Mouse (Mus musculus): ENCODE data around the gene Gria1. TPM values are rescaled to one million over a fixed set of nuclear protein-coding genes. Genes with fewer than 3 reads are reported as not detected.

The Gria1 gene
- polyA plus RNA-seq, 1 experiment from 2014 or later, result 1.2 TPM

DNA sequence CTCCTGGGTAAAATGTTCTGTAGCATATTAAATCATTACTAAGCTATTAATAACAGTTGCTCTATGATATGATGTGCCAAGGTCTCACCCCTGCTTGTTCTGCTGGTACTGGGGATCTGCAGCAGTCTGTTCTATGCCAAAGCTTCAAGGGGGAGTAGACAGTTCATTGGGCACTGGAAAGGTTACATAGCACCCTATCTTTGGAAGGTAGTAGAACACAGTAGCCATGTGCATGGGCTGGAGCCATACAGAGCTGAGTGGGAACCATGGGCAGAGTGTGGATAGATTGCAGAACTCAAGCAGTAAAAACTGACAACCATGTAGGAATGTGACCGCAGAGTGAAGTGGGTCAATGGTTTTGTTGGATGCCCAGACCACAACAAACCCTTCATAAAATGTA lies 295.7 kb downstream of the Gria1 start:
- no peak for ATAC-seq (replicated peaks; ENCODE audit: insufficient number of reproducible peaks, low FRiP score, low TSS enrichment, low read depth)
- WGBS, result 81% methylated on average over 1 of the region's 1 CpGs

GRCm38 (mm10) chr11:57317063-57317462 lies 305.9 kb downstream of the Gria1 start:
- Histone ChIP-seq H3K9me3 (replicated peaks; ENCODE audit: control insufficient read depth, low read length) (no peaks in the 10 kb centered on the region), H3K9ac (replicated peaks; ENCODE audit: low read length) (no peak overlapping the region), H3K4me2 (ENCODE audit: low read depth, low read length) (no peak overlapping the region), H3K27ac (replicated peaks; ENCODE audit: low read depth, low read length) (no peak overlapping the region), H3K36me3 (replicated peaks; ENCODE audit: control insufficient read depth, insufficient read depth, low read depth, low read length) (no peaks in the 10 kb centered on the region), H3K27me3 (ENCODE audit: control insufficient read depth, insufficient read depth, low read length) (no peaks in the 10 kb centered on the region), H3K4me1 (ENCODE audit: control insufficient read depth, insufficient read depth, low read length) (no peaks in the 10 kb centered on the region), H3K4me3 (ENCODE audit: low read depth, low read length) (no peak overlapping the region)
- DNase-seq (ENCODE audit: low spot score), result no peak
- WGBS, result 71% methylated on average over 3 of the region's 3 CpGs
- no peak for ATAC-seq (replicated peaks; ENCODE audit: insufficient number of reproducible peaks, low FRiP score, low TSS enrichment, low read depth)

More for the DNA sequence above, 295.7 kb downstream of the Gria1 start:
- DNase-seq (ENCODE audit: low spot score), result no peak
- Histone ChIP-seq H3K4me1 (ENCODE audit: control insufficient read depth, insufficient read depth, low read length) (no peaks in the 10 kb centered on the region), H3K27ac (replicated peaks; ENCODE audit: low read depth, low read length) (no peak overlapping the region), H3K4me3 (ENCODE audit: low read depth, low read length) (no peak overlapping the region), H3K9me3 (replicated peaks; ENCODE audit: control insufficient read depth, low read length) (no peaks in the 10 kb centered on the region), H3K9ac (replicated peaks; ENCODE audit: low read length) (no peak overlapping the region), H3K4me2 (ENCODE audit: low read depth, low read length) (no peak overlapping the region), H3K27me3 (ENCODE audit: control insufficient read depth, insufficient read depth, low read length) (no peaks in the 10 kb centered on the region), H3K36me3 (replicated peaks; ENCODE audit: control insufficient read depth, insufficient read depth, low read depth, low read length) (no peaks in the 10 kb centered on the region)

DNA sequence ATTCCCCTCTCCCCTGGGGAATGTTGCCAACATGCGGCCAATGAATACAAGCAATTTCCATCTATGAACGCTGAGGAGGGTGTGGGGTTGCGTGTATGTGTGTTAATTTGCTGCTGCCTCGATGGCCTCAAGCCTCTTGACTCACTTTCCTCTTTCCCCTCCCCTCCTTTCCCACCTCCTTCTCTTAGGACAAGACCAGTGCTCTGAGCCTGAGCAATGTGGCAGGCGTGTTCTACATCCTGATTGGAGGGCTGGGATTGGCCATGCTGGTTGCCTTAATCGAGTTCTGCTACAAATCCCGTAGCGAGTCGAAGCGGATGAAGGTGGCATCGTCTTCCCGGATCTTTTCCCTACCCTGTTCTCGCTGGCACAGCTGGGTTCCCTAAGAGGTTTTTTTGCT lies 306.3 kb downstream of the Gria1 start:
- DNase-seq (ENCODE audit: low spot score) (no peak), ATAC-seq (replicated peaks; ENCODE audit: insufficient number of reproducible peaks, low FRiP score, low TSS enrichment, low read depth) (no peak)
- no peak overlapping the region for H3K4me3 ChIP-seq (ENCODE audit: low read depth, low read length)
- H3K9me3 ChIP-seq (replicated peaks; ENCODE audit: control insufficient read depth, low read length), result no peaks in the 10 kb centered on the region
- no peak overlapping the region for H3K9ac ChIP-seq (replicated peaks; ENCODE audit: low read length)
- no peaks in the 10 kb centered on the region for H3K4me1 ChIP-seq (ENCODE audit: control insufficient read depth, insufficient read depth, low read length)
- 85% methylated on average over 13 of the region's 13 CpGs for whole genome bisulfite sequencing
- H3K27me3 ChIP-seq (ENCODE audit: control insufficient read depth, insufficient read depth, low read length), result no peaks in the 10 kb centered on the region
- H3K36me3 ChIP-seq (replicated peaks; ENCODE audit: control insufficient read depth, insufficient read depth, low read depth, low read length), result no peaks in the 10 kb centered on the region
- no peak overlapping the region for H3K27ac ChIP-seq (replicated peaks; ENCODE audit: low read depth, low read length)
- no peak overlapping the region for H3K4me2 ChIP-seq (ENCODE audit: low read depth, low read length)

DNA sequence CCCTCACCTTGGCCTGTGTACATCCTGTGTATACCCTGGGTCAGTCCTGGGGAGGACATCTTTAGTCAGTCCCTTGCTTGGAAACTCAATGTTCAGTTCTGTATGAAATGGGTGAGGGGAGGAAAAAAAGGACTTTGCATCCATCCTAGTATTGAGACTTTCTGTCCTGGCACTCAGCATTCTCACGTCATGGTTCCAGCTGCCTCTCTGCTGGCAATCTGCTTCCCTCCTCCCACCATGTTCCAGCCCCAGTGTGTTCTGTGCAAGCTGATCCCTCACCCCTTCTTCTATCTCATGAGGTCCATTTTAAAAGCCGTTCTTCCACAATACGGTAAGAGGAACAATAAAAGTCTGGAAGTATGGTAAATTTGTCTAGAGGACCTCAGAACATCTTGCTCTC lies 308.2 kb downstream of the Gria1 start:
- ATAC-seq (replicated peaks; ENCODE audit: insufficient number of reproducible peaks, low FRiP score, low TSS enrichment, low read depth) (no peak), DNase-seq (ENCODE audit: low spot score) (no peak)
- no peaks in the 10 kb centered on the region for H3K27me3 ChIP-seq (ENCODE audit: control insufficient read depth, insufficient read depth, low read length)
- H3K9ac ChIP-seq (replicated peaks; ENCODE audit: low read length), result no peak overlapping the region
- no peak overlapping the region for H3K27ac ChIP-seq (replicated peaks; ENCODE audit: low read depth, low read length)
- no peaks in the 10 kb centered on the region for H3K4me1 ChIP-seq (ENCODE audit: control insufficient read depth, insufficient read depth, low read length)
- H3K36me3 ChIP-seq (replicated peaks; ENCODE audit: control insufficient read depth, insufficient read depth, low read depth, low read length), result no peaks in the 10 kb centered on the region
- H3K4me3 ChIP-seq (ENCODE audit: low read depth, low read length), result no peak overlapping the region
- WGBS, result 88% methylated on average over 3 of the region's 3 CpGs
- H3K4me2 ChIP-seq (ENCODE audit: low read depth, low read length), result no peak overlapping the region
- no peaks in the 10 kb centered on the region for H3K9me3 ChIP-seq (replicated peaks; ENCODE audit: control insufficient read depth, low read length)

- ATAC-seq (replicated peaks; ENCODE audit: insufficient number of reproducible peaks, low FRiP score, low TSS enrichment, low read depth), result no peak
- Histone ChIP-seq H3K4me2 (ENCODE audit: low read depth, low read length) (no peak overlapping the region), H3K36me3 (replicated peaks; ENCODE audit: control insufficient read depth, insufficient read depth, low read depth, low read length) (no peaks in the 10 kb centered on the region), H3K9me3 (replicated peaks; ENCODE audit: control insufficient read depth, low read length) (no peaks in the 10 kb centered on the region), H3K27me3 (ENCODE audit: control insufficient read depth, insufficient read depth, low read length) (no peaks in the 10 kb centered on the region), H3K9ac (replicated peaks; ENCODE audit: low read length) (no peak overlapping the region), H3K27ac (replicated peaks; ENCODE audit: low read depth, low read length) (no peak overlapping the region), H3K4me3 (ENCODE audit: low read depth, low read length) (no peak overlapping the region), H3K4me1 (ENCODE audit: control insufficient read depth, insufficient read depth, low read length) (no peaks in the 10 kb centered on the region)
- WGBS, result 86% methylated on average over 4 of the region's 4 CpGs
- no peak for DNase-seq (ENCODE audit: low spot score)
Measured at GRCm38 (mm10) chr11:57324099-57324498, 312.9 kb downstream of the Gria1 start.

Data from embryonic facial prominence, embryonic 11.5 days (tissue).